Mouse (Mus musculus): ENCODE results near the gene Fa2h.

Gene Fa2h

GRCm38 (mm10) chr8:111299821-111300568 lies 93.6 kb downstream of the Fa2h start, which contains the start of gene Rfwd3:
Rfwd3 (minus strand) TSS chr8:111300222.
- peak; percentile 97 for DNase-seq (ENCODE audit: low read depth, low spot score)

- DNase-seq (ENCODE audit: low read depth, low spot score) = peak; percentile 9
Measured at GRCm38 (mm10) chr8:111299363-111299820, 94.2 kb downstream of the Fa2h start.

- no peak for DNase-seq (ENCODE audit: low read depth, low spot score)
Measured at GRCm38 (mm10) chr8:111298011-111298410, 95.6 kb downstream of the Fa2h start.

Data from skeletal muscle tissue, adult 2 months (tissue).